10 mouse cellular contexts compared by ENCODE assay signal in the genomic region with DNA sequence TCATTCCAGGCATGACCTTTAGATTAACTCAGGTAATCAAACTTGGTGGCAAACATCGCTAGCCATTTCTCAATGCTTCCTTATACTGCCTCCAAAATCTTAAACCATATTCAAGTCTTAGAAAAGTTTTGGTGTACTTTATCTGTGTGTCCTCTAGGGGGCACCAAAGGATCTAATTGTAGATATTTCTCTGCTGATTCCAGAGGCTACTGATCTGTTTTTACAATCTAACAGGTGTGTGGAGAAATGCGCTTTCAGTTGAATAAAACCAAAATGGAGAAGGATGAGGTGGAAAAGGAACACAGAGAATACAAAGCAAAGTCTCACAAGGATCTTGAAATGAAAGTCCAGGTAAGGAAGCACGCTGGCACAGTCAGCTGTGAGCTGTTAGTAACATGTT.
DNase-seq lines count a peak whose midpoint lies in the region; ATAC-seq lines count a peak whose summit lies in the region.
"Had no signal": no experiment of that assay in that cellular context is flagged by ENCODE, and none has a peak within 500 bp of the region (broad histone marks: within the 10 kb centered on the region; RNA-seq: fewer than 3 reads in every experiment).

No protein-coding gene starts in this region.

- no peaks in the 10 kb centered on the region for H3K4me1 ChIP-seq in intestine, embryonic 14.5 days (replicated peaks; ENCODE audit: control insufficient read depth, insufficient read depth, low read length)
- H3K4me1 ChIP-seq in intestine, embryonic 15.5 days (replicated peaks), result no peaks in the 10 kb centered on the region
- H3K4me1 ChIP-seq: stomach, embryonic 15.5 days had no signal

- H3K9ac ChIP-seq in intestine, embryonic 14.5 days (ENCODE audit: low read length), result no peak overlapping the region
- H3K9ac ChIP-seq in intestine, embryonic 15.5 days, result no peak overlapping the region
- H3K9ac ChIP-seq: liver, embryonic 13.5 days; stomach, embryonic 15.5 days had no signal

- H3K4me3 ChIP-seq in intestine, embryonic 14.5 days (ENCODE audit: low read depth, low read length), result no peak overlapping the region
- no peak overlapping the region for H3K4me3 ChIP-seq in intestine, embryonic 15.5 days (replicated peaks)
- H3K4me3 ChIP-seq: liver, embryonic 13.5 days; stomach, embryonic 15.5 days had no signal

- H3K27me3 ChIP-seq in intestine, embryonic 14.5 days (replicated peaks; ENCODE audit: control insufficient read depth, insufficient read depth, low read length), result no peaks in the 10 kb centered on the region
- H3K27me3 ChIP-seq in intestine, embryonic 15.5 days (replicated peaks), result no peaks in the 10 kb centered on the region
- H3K27me3 ChIP-seq: liver, embryonic 13.5 days; stomach, embryonic 15.5 days had no signal

- ATAC-seq in intestine, embryonic 14.5 days (replicated peaks; ENCODE audit: low FRiP score, low TSS enrichment, low read depth), result no peak
- no peak for ATAC-seq in intestine, embryonic 15.5 days
- ATAC-seq in inflammation-experienced regulatory T-cells, adult 6 months, result peak; percentile 91

- H3K27ac ChIP-seq in intestine, embryonic 14.5 days (ENCODE audit: low read depth), result no peak overlapping the region
- H3K27ac ChIP-seq in intestine, embryonic 15.5 days, result no peak overlapping the region
- H3K27ac ChIP-seq: liver, embryonic 13.5 days; stomach, embryonic 15.5 days had no signal

- DNase-seq in intestine, embryonic 14.5 days (ENCODE audit: low spot score), result peak; percentile 51
- DNase-seq in urinary bladder, postnatal 25 days (ENCODE audit: low spot score), result peak; percentile 42
- DNase-seq in urinary bladder, postnatal 4 days (ENCODE audit: low spot score in 2 of 2), result no peak
- peak; percentile 83 for DNase-seq in cerebellum, adult 9-10 months
- peak; percentile 90 for DNase-seq in retina, embryonic 14.5 days (ENCODE audit: low spot score)
- no peak for DNase-seq in gastrocnemius, postnatal 4 days (ENCODE audit: low spot score in 2 of 2)
- DNase-seq: liver, embryonic 13.5 days had no signal

- H3K36me3 ChIP-seq in intestine, embryonic 14.5 days (ENCODE audit: control insufficient read depth, insufficient read depth, low read length), result no peaks in the 10 kb centered on the region
- H3K36me3 ChIP-seq in intestine, embryonic 15.5 days, result no peaks in the 10 kb centered on the region
- H3K36me3 ChIP-seq: liver, embryonic 13.5 days; stomach, embryonic 15.5 days had no signal

- 44% methylated on average over 3 of the region's 3 CpGs for whole genome bisulfite sequencing in intestine, embryonic 14.5 days
- 36% methylated on average over 3 of the region's 3 CpGs for WGBS in intestine, embryonic 15.5 days

- H3K4me2 ChIP-seq in intestine, embryonic 14.5 days (ENCODE audit: low read length), result no peak overlapping the region
- no peak overlapping the region for H3K4me2 ChIP-seq in intestine, embryonic 15.5 days (replicated peaks)
- H3K4me2 ChIP-seq: liver, embryonic 13.5 days; stomach, embryonic 15.5 days had no signal

- no peaks in the 10 kb centered on the region for H3K9me3 ChIP-seq in intestine, embryonic 14.5 days (ENCODE audit: control insufficient read depth, low read length)
- H3K9me3 ChIP-seq in intestine, embryonic 15.5 days, result no peaks in the 10 kb centered on the region
- H3K9me3 ChIP-seq: liver, embryonic 13.5 days; stomach, embryonic 15.5 days had no signal

Comparison
In these comparisons a context has a peak if more than half of its experiments do, and no peak if none do; other contexts are left out.
1. DNase-seq: peak in intestine, embryonic 14.5 days (single experiment), urinary bladder, postnatal 25 days (single experiment), cerebellum, adult 9-10 months (single experiment) and retina, embryonic 14.5 days (single experiment); none in urinary bladder, postnatal 4 days (0 of 2) and gastrocnemius, postnatal 4 days (0 of 2).